8 mouse cellular contexts compared by ENCODE assay signal in genomic region chr4:132344403-132345134, GRCm38 (mm10). TPM values are rescaled to one million over a fixed set of nuclear protein-coding genes. Genes with fewer than 3 reads are reported as not detected.
DNase-seq lines count a peak whose midpoint lies in the region; ATAC-seq and TF ChIP-seq lines count a peak whose summit lies in the region.

No protein-coding gene starts in this region.

- H3K36me3 ChIP-seq in kidney, embryonic 14.5 days (ENCODE audit: control insufficient read depth, insufficient read depth, low read length): peaks cover 4% of the 10 kb centered on the region; the same call in 1 of the 2 replicates
- H3K36me3 ChIP-seq in MEL (ENCODE audit: control insufficient read depth in 1 of 2, insufficient read depth in 2 of 2, low read length in 2 of 2): peaks cover 4 to 15% of the 10 kb centered on the region in 2 experiments; a peak in 2 of 4 replicates
- H3K36me3 ChIP-seq in forebrain, embryonic 11.5 days (ENCODE audit: control insufficient read depth, insufficient read depth, low read length): no peaks in the 10 kb centered on the region; the same call in 1 of the 2 replicates
- no peaks in the 10 kb centered on the region for H3K36me3 ChIP-seq in liver, adult 2 months (ENCODE audit: control insufficient read depth, insufficient read depth, low read length)
- H3K36me3 ChIP-seq in splenic B cell, adult 2 months (ENCODE audit: control insufficient read depth, insufficient read depth, low read length, poor library complexity, severe bottlenecking): no peaks in the 10 kb centered on the region

- TF ChIP-seq EP300 in MEL (IDR thresholded peaks at IDR 0.05; ENCODE audit: low read depth in 1 of 2, low read length in 2 of 2): no peak

- H3K4me3 ChIP-seq in kidney, embryonic 14.5 days (ENCODE audit: low read length): peak overlapping the region; percentile 90
- H3K4me3 ChIP-seq in MEL (ENCODE audit: control insufficient read depth in 1 of 2, insufficient read depth in 1 of 2, low read depth in 2 of 2, low read length in 2 of 2): peak overlapping the region; percentile 77 to 89
- peak overlapping the region; percentile 82 for H3K4me3 ChIP-seq in forebrain, embryonic 11.5 days (ENCODE audit: low read depth, low read length)
- peak overlapping the region; percentile 94 for H3K4me3 ChIP-seq in liver, adult 2 months (ENCODE audit: insufficient read depth, low read depth, low read length)

- H3K79me2 ChIP-seq in MEL (ENCODE audit: control insufficient read depth, insufficient read depth, low read length, poor library complexity): peaks cover 53% of the 10 kb centered on the region
- H3K79me2 ChIP-seq in liver, adult 2 months (ENCODE audit: control insufficient read depth, insufficient read depth, low read length): peaks cover 21% of the 10 kb centered on the region

- no peaks in the 10 kb centered on the region for H3K9me3 ChIP-seq in kidney, embryonic 14.5 days (ENCODE audit: control insufficient read depth, low read length)
- H3K9me3 ChIP-seq in MEL (replicated peaks; ENCODE audit: insufficient read depth, low read length): no peaks in the 10 kb centered on the region
- no peaks in the 10 kb centered on the region for H3K9me3 ChIP-seq in forebrain, embryonic 11.5 days (ENCODE audit: control insufficient read depth, low read length)

- no peak for TF ChIP-seq CTCF in MEL (IDR thresholded peaks at IDR 0.05 in 2 of 3, conservative IDR thresholded peaks at IDR 0.05 in 1 of 3; ENCODE audit: control insufficient read depth in 1 of 3, insufficient read depth in 1 of 3, low read depth in 2 of 3, low read length in 3 of 3, poor library complexity in 1 of 3, severe bottlenecking in 1 of 3)
- no peak for TF ChIP-seq CTCF in liver, adult 2 months (IDR thresholded peaks at IDR 0.05; ENCODE audit: low read depth, low read length)

- H3K9ac ChIP-seq in kidney, embryonic 14.5 days (ENCODE audit: low read depth, low read length): peak overlapping the region; percentile 91
- H3K9ac ChIP-seq in MEL (ENCODE audit: control insufficient read depth, low read depth, low read length, poor library complexity, severe bottlenecking): peak overlapping the region; percentile 99
- peak overlapping the region; percentile 89 for H3K9ac ChIP-seq in forebrain, embryonic 11.5 days (ENCODE audit: low read length)
- H3K9ac ChIP-seq in liver, adult 2 months (ENCODE audit: low read depth, low read length): 0 out of 2 replicates have a peak overlapping the region, but pooled peaks have one; percentile 95

- no peak for TF ChIP-seq RAD21 in MEL (IDR thresholded peaks at IDR 0.05; ENCODE audit: low read depth, low read length)

- H3K27me3 ChIP-seq in kidney, embryonic 14.5 days (ENCODE audit: control insufficient read depth, insufficient read depth, low read length): no peaks in the 10 kb centered on the region
- H3K27me3 ChIP-seq in MEL (ENCODE audit: control insufficient read depth in 1 of 2, insufficient read depth in 2 of 2, low read length in 2 of 2): no peaks in the 10 kb centered on the region
- no peaks in the 10 kb centered on the region for H3K27me3 ChIP-seq in forebrain, embryonic 11.5 days (ENCODE audit: control insufficient read depth, insufficient read depth, low read length)
- no peaks in the 10 kb centered on the region for H3K27me3 ChIP-seq in liver, adult 2 months (ENCODE audit: control insufficient read depth, insufficient read depth, low read length)
- no peaks in the 10 kb centered on the region for H3K27me3 ChIP-seq in splenic B cell, adult 2 months (ENCODE audit: control insufficient read depth, insufficient read depth, low read length, poor library complexity, severe bottlenecking)

- peak overlapping the region; percentile 96 for H3K4me2 ChIP-seq in kidney, embryonic 14.5 days (replicated peaks; ENCODE audit: low read depth, low read length)
- H3K4me2 ChIP-seq in forebrain, embryonic 11.5 days (ENCODE audit: low read depth, low read length, severe bottlenecking): peak overlapping the region; percentile 78

- DNase-seq in kidney, adult 18-20 months: no peak
- peak; percentile 75 for DNase-seq in MEL (ENCODE audit: low read depth, low spot score)
- no peak for DNase-seq in forebrain, embryonic 11.5 days (ENCODE audit: low spot score)
- DNase-seq in liver, adult 2 months (ENCODE audit: extremely low read depth, low read depth, low spot score): no peak
- DNase-seq in splenic B cell, adult 2 months (ENCODE audit: low read depth, low spot score): peak; percentile 20
- DNase-seq in cerebellum, postnatal 4 days (ENCODE audit: low spot score in 2 of 2): no peak
- DNase-seq in layer of hippocampus, adult 8-10 months (ENCODE audit: low spot score in 2 of 2): no peak

- 0 out of 2 replicates have a peak overlapping the region, but pooled peaks have one; percentile 69 for H3K27ac ChIP-seq in kidney, embryonic 14.5 days (ENCODE audit: low read depth, low read length)
- H3K27ac ChIP-seq in MEL (ENCODE audit: control insufficient read depth, low read depth, low read length): peak overlapping the region; percentile 78
- no peak overlapping the region for H3K27ac ChIP-seq in forebrain, embryonic 11.5 days (ENCODE audit: low read depth, low read length)
- H3K27ac ChIP-seq in liver, adult 2 months (replicated peaks; ENCODE audit: insufficient read depth, low read depth, low read length): no peak overlapping the region

- ATAC-seq in kidney, embryonic 14.5 days (ENCODE audit: low FRiP score, low TSS enrichment): no peak
- no peak; the same call in 1 of the 2 replicates for ATAC-seq in forebrain, embryonic 11.5 days (replicated peaks; ENCODE audit: low FRiP score)

- H3K4me1 ChIP-seq in kidney, embryonic 14.5 days (ENCODE audit: control insufficient read depth, insufficient read depth, low read length): peaks cover 13% of the 10 kb centered on the region
- H3K4me1 ChIP-seq in MEL (ENCODE audit: control insufficient read depth in 1 of 2, insufficient read depth in 2 of 2, low read length in 2 of 2): peaks cover 6 to 20% of the 10 kb centered on the region in 2 experiments; a peak in 3 of 4 replicates
- H3K4me1 ChIP-seq in forebrain, embryonic 11.5 days (replicated peaks; ENCODE audit: control insufficient read depth, insufficient read depth, low read length): peaks cover 2% of the 10 kb centered on the region; the same call in 1 of the 2 replicates
- 0 out of 2 replicates have a peak, but pooled peaks cover 1% of the 10 kb centered on the region for H3K4me1 ChIP-seq in liver, adult 2 months (ENCODE audit: control insufficient read depth, insufficient read depth, low read length)

- no peak for TF ChIP-seq POLR2A in MEL (IDR thresholded peaks at IDR 0.05; ENCODE audit: control insufficient read depth in 1 of 2, insufficient read depth in 1 of 2, low read depth in 1 of 2, low read length in 2 of 2, poor library complexity in 1 of 2)
- no peak for TF ChIP-seq POLR2A in liver, adult 2 months (IDR thresholded peaks at IDR 0.05; ENCODE audit: extremely low read depth, insufficient read depth, low read length)

- 5% methylated on average over 13 of the region's 13 CpGs for WGBS in kidney, embryonic 14.5 days
- WGBS in forebrain, embryonic 11.5 days: 8% methylated on average over 13 of the region's 13 CpGs
- 20% methylated on average over 13 of the region's 13 CpGs for WGBS in liver, adult 2 months

TF ChIP-seq in MEL, 35 proteins besides CTCF, POLR2A, EP300 and RAD21:
- TF ChIP-seq TBP (IDR thresholded peaks at IDR 0.05; ENCODE audit: low read depth, low read length) (peak; percentile 40; the same call in 1 of the 2 replicates), UBTF (IDR thresholded peaks at IDR 0.05; ENCODE audit: borderline replicate concordance, insufficient read depth, low read depth, low read length) (no peak)
TF ChIP-seq in MEL: peak in this region for 1.

RNA-seq across cellular contexts. Expression of gene Rcc1, which starts 8.8 kb away (rescaled TPM):
- 63.6 and 66.2 TPM in 2 replicates for polyA plus RNA-seq in kidney, embryonic 14.5 days (2014; fragmentation: Nextera tagmentation; extraction: Ambion mirVana)
- total RNA-seq in MEL (2012; rRNA removed): 137 and 147 TPM in 2 replicates
- polyA plus RNA-seq in MEL (2012; ENCODE audit: insufficient read depth in 1 of 2, insufficient read length in 2 of 2, low read depth in 1 of 2, low replicate concordance in 2 of 2, missing spikeins in 1 of 2): 100 to 1,000 TPM in 1 of 2 experiments, 10 to 100 TPM in 1; 83.6 to 186 TPM
- polyA plus RNA-seq in forebrain, embryonic 11.5 days (2014; fragmentation: Nextera tagmentation; extraction: Ambion mirVana): 93.2 and 103 TPM in 2 replicates
- total RNA-seq in liver, adult 2 months (2014; rRNA removed): 3.0 and 4.2 TPM in 2 replicates
- polyA plus RNA-seq in liver, adult 2 months (2012; rRNA removed): 2.8 and 4.0 TPM in 2 replicates
- 10 to 100 TPM; 10.0 to 12.4 (median 11.0) TPM for total RNA-seq in layer of hippocampus, adult 8-10 months (2022)

RNA-seq across cellular contexts. Expression of gene Trnau1ap, which starts 15.2 kb away (rescaled TPM):
- polyA plus RNA-seq in kidney, embryonic 14.5 days (2014; fragmentation: Nextera tagmentation; extraction: Ambion mirVana): 79.5 and 86.2 TPM in 2 replicates
- 110 and 117 TPM in 2 replicates for total RNA-seq in MEL (2012; rRNA removed)
- polyA plus RNA-seq in MEL (2012; ENCODE audit: insufficient read depth in 1 of 2, insufficient read length in 2 of 2, low read depth in 1 of 2, low replicate concordance in 2 of 2, missing spikeins in 1 of 2): 100 to 1,000 TPM in 1 of 2 experiments, not detected in 1; 102 TPM
- polyA plus RNA-seq in forebrain, embryonic 11.5 days (2014; fragmentation: Nextera tagmentation; extraction: Ambion mirVana): 88.9 and 89.5 TPM in 2 replicates
- 28.3 and 29.5 TPM in 2 replicates for total RNA-seq in liver, adult 2 months (2014; rRNA removed)
- 11.2 and 12.2 TPM in 2 replicates for polyA plus RNA-seq in liver, adult 2 months (2012; rRNA removed)
- total RNA-seq in layer of hippocampus, adult 8-10 months (2022): 10 to 100 TPM; 21.9 to 27.1 (median 24.0) TPM

RNA-seq across cellular contexts. Expression of gene Rab42, which starts 41.4 kb away (rescaled TPM):
- 2.4 and 3.5 TPM in 2 replicates for polyA plus RNA-seq in kidney, embryonic 14.5 days (2014; fragmentation: Nextera tagmentation; extraction: Ambion mirVana)
- total RNA-seq in MEL (2012; rRNA removed): 0.52 and 0.85 TPM in 2 replicates
- polyA plus RNA-seq in MEL (2012; ENCODE audit: insufficient read depth in 1 of 2, insufficient read length in 2 of 2, low read depth in 1 of 2, low replicate concordance in 2 of 2, missing spikeins in 1 of 2): under 1 TPM in 1 of 2 experiments, not detected in 1; 0.40 TPM
- 1.1 and 1.2 TPM in 2 replicates for polyA plus RNA-seq in forebrain, embryonic 11.5 days (2014; fragmentation: Nextera tagmentation; extraction: Ambion mirVana)
- 0.40 TPM in 1 of 2 replicates, not detected in the other for total RNA-seq in liver, adult 2 months (2014; rRNA removed)
- not detected in 2 replicates for polyA plus RNA-seq in liver, adult 2 months (2012; rRNA removed)
- 1 to 10 TPM; 1.4 to 2.8 (median 1.9) TPM for total RNA-seq in layer of hippocampus, adult 8-10 months (2022)

Comparison
In these comparisons a context has a peak if more than half of its experiments do, and no peak if none do; other contexts are left out.
1. H3K27ac ChIP-seq: peak in kidney, embryonic 14.5 days (single experiment) and MEL (single experiment); none in forebrain, embryonic 11.5 days (single experiment) and liver, adult 2 months (single experiment).
2. DNase-seq: peak in MEL (single experiment) and splenic B cell, adult 2 months (single experiment); none in kidney, adult 18-20 months (single experiment), forebrain, embryonic 11.5 days (single experiment), liver, adult 2 months (single experiment), cerebellum, postnatal 4 days (0 of 2) and layer of hippocampus, adult 8-10 months (0 of 2).
3. RNA of gene Rcc1, which starts 8.8 kb away (polyA plus RNA-seq): 83.6 to 186 TPM in MEL, 93.2 to 103 TPM in forebrain, embryonic 11.5 days and 63.6 to 66.2 TPM in kidney, embryonic 14.5 days; 2.8 to 4.0 TPM in liver, adult 2 months; every median in the first group is over 10 times any median in the second.
4. Peak in every context shown above with its lines, with median percentiles within 50 percentile points of each other: H3K4me3 ChIP-seq and H3K9ac ChIP-seq.